Mouse (Mus musculus) heart, adult 2 months (tissue): ENCODE results near the gene Ccna2.

Experiments
- CTCF ChIP-seq: fragments of 200-600 bp; IDR thresholded peaks from 2 replicates; pipeline ENCODE4 v1.8.1; 2022; ENCODE audit warnings: antibody characterized with exemption, mild to moderate bottlenecking, moderate library complexity
- POLR2A ChIP-seq: fragments of 200-500 bp; IDR thresholded peaks from 2 replicates; pipeline ENCODE4 v1.6.1; 2011; ENCODE audit warnings: mild to moderate bottlenecking, low read depth, low read length, control low read depth; ENCODE audit not compliant: insufficient read depth

GRCm38 (mm10) chr3:36613908-36614255, 41.9 kb upstream of the Ccna2 start:
- TF ChIP-seq CTCF, result no peak
- no peak for TF ChIP-seq POLR2A
